Mouse (Mus musculus) ES-E14 (cell line): ENCODE data around the gene Pak7. TPM values are rescaled to one million over a fixed set of nuclear protein-coding genes. Genes with fewer than 3 reads are reported as not detected.
"Not testable (repeated sequence)": the region's sequence is repeated elsewhere in the genome, so short reads cannot be mapped to it uniquely, and the experiment has no call there.

Experiments used
- DNase-seq: peaks from one replicate; pipeline ENCODE4 v3.0.0-alpha.2; 2013; ENCODE audit warnings: low read depth, low spot score
- H3K27ac ChIP-seq: 2 replicates; pipeline ENCODE4 v1.5.1; 2012; ENCODE audit warnings: low read depth, mild to moderate bottlenecking, low read length, moderate library complexity, mixed read lengths; ENCODE audit not compliant: poor library complexity, insufficient read depth, severe bottlenecking
- H3K36me3 ChIP-seq: 2 replicates; pipeline ENCODE4 v1.6.1; 2012; ENCODE audit warnings: mild to moderate bottlenecking, low read length, moderate library complexity, mixed read lengths; ENCODE audit not compliant: control insufficient read depth, poor library complexity, insufficient read depth, severe bottlenecking
- H3K4me1 ChIP-seq, 2 experiments: fragments of 150-350 bp in 1 of 2; sonication (generic) in 1 of 2; 2 replicates each; pipeline ENCODE4 v1.6.1; 2012; ENCODE audit warnings: low read length in 2 of 2, mild to moderate bottlenecking in 1 of 2, mixed read lengths in 1 of 2; ENCODE audit not compliant: control insufficient read depth in 2 of 2, insufficient read depth in 2 of 2, poor library complexity in 1 of 2
- H3K4me3 ChIP-seq, 2 experiments: fragments of 150-350 bp in 1 of 2; sonication (generic) in 1 of 2; 2 replicates each; pipeline ENCODE4 v1.5.1; 2012; ENCODE audit warnings: low read length in 2 of 2, low read depth in 1 of 2, mild to moderate bottlenecking in 1 of 2, mixed read lengths in 1 of 2; ENCODE audit not compliant: insufficient read depth in 1 of 2, poor library complexity in 1 of 2, severe bottlenecking in 1 of 2
- H3K9ac ChIP-seq: 2 replicates; pipeline ENCODE4 v1.6.1; 2012; ENCODE audit warnings: low read depth, mild to moderate bottlenecking, low read length, mixed read lengths; ENCODE audit not compliant: poor library complexity, insufficient read depth, severe bottlenecking
- H3K9me3 ChIP-seq: fragments of 150-350 bp; sonication (generic); 2 replicates; pipeline ENCODE4 v1.6.1; 2012; ENCODE audit warnings: low read depth, mild to moderate bottlenecking, low read length; ENCODE audit not compliant: control insufficient read depth, insufficient read depth
- CHD2 ChIP-seq: IDR thresholded peaks from 2 replicates; pipeline ENCODE4 v1.6.1; 2014; ENCODE audit warnings: mild to moderate bottlenecking, low read depth, low read length, inconsistent platforms
- HCFC1 ChIP-seq: IDR thresholded peaks from 2 replicates; pipeline ENCODE4 v1.6.1; 2012; ENCODE audit warnings: low read length, inconsistent platforms, borderline replicate concordance; ENCODE audit not compliant: insufficient read depth
- MAFK ChIP-seq: IDR thresholded peaks from 2 replicates; pipeline ENCODE4 v1.6.1; 2014; ENCODE audit warnings: mild to moderate bottlenecking, low read depth, low read length, inconsistent platforms; ENCODE audit not compliant: insufficient read depth
- ZC3H11A ChIP-seq: IDR thresholded peaks from 2 replicates; pipeline ENCODE4 v1.6.1; 2012; ENCODE audit warnings: low read depth, mild to moderate bottlenecking, inconsistent platforms, low read length, borderline replicate concordance
- ZNF384 ChIP-seq: IDR thresholded peaks from 2 replicates; pipeline ENCODE4 v1.6.1; 2012; ENCODE audit warnings: low read depth, low read length, inconsistent platforms
- in situ Hi-C, 2 experiments: fragments of 600-800 bp; cut with MboI; formaldehyde crosslinking; loops; one replicate each; pipeline ENCODE4 v1.15.1; 2025; ENCODE audit warnings: low sequenced_read_pairs in 2 of 2, inconsistent platforms in 1 of 2; ENCODE audit not compliant: unreplicated experiment in 2 of 2
- total RNA-seq: library from RNA; depleted of rRNA; stranded (reverse); fragments of 300-350 nt; gene quantifications from 2 replicates; pipeline ENCODE4 v1.2.3, GENCODE M21; 2012

The Pak7 gene
- total RNA-seq, 1 experiment = 0.22 TPM

DNA sequence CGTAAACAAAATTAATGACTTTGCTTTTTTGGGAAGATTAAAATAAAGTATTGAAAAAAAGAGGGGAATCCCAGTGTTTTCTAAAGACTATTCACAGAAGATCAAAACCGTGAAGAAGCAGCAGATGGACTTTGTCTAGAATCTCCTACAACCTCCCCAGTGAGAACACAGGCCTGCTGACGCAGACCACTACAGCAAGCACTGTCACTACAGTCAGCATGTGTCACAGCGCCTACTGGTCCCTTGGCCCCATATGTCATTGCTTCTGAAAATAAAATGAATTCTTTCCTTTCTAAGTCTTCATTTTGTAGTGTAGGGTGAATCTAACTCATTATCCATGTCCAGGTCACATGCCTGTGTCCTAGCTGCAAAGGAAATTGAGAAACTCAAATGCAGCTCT lies 79.0 kb downstream of the Pak7 start:
- DNase-seq = no peak
- Histone ChIP-seq H3K27ac (no peak overlapping the region), H3K9ac (no peak overlapping the region), H3K9me3 (no peaks in the 10 kb centered on the region), H3K4me1 (no peaks in the 10 kb centered on the region), H3K4me3 (no peak overlapping the region), H3K36me3 (no peaks in the 10 kb centered on the region)
- in situ Hi-C loops = no loop called here
- TF ChIP-seq ZNF384 (no peak), CHD2 (no peak), HCFC1 (no peak), ZC3H11A (no peak), MAFK (no peak)

DNA sequence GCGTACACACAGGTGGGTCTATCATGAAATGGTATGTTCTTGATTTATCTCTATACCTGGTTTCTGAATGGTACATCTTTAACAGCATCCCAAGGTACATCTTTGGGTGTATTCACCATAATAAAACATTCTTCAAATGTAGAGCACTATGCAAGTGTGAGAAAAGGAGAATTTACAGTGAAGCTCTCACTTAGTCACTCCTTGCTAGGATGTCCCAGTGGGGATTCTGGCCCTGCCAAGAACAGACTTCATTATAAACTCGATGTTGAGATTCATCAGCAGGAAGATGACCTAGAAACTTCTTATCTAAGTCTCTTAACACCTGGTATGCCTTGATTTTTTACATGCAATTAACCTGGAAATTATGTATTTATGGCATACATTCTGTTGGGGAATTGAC lies 85.6 kb downstream of the Pak7 start:
- Histone ChIP-seq H3K36me3 (no peaks in the 10 kb centered on the region), H3K27ac (no peak overlapping the region), H3K9ac (no peak overlapping the region), H3K9me3 (no peaks in the 10 kb centered on the region), H3K4me1 (no peaks in the 10 kb centered on the region), H3K4me3 (no peak overlapping the region)
- DNase-seq = no peak
- in situ Hi-C loops = no loop called here
- TF ChIP-seq ZNF384 (no peak), CHD2 (no peak), MAFK (no peak), ZC3H11A (no peak), HCFC1 (no peak)

- DNase-seq = no peak
- no peaks in the 10 kb centered on the region for H3K9me3 ChIP-seq
- H3K9ac ChIP-seq = no peak overlapping the region
- no peak for TF ChIP-seq CHD2
- TF ChIP-seq HCFC1 = no peak
- no peak for TF ChIP-seq ZNF384
- no peak for TF ChIP-seq MAFK
- TF ChIP-seq ZC3H11A = no peak
- no peak overlapping the region for H3K4me3 ChIP-seq
- H3K4me1 ChIP-seq = no peaks in the 10 kb centered on the region
- no peak overlapping the region for H3K27ac ChIP-seq
- no peaks in the 10 kb centered on the region for H3K36me3 ChIP-seq
- in situ Hi-C loops = no loop called here
These were observed 86.4 kb downstream of the Pak7 start for GRCm38 (mm10) chr2:136301406-136301805.

DNA sequence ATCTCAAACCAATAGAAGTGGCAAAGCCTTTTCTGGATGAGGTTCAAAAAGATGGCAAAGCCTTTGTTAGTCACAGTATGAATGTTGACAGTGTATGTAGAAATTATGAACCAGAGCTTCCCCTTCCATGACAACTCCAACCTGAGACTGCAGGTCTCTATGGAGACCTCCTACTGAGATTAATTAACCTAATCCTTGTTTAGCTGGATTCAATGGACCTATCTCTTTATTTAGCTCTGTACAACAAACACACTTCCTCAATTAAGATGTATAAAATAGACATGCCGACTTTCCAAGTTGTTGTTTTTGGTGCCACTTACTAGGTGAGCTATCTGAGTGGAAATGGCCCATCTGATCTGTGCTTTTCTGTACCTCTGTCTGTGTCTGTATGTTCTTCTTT lies 90.4 kb downstream of the Pak7 start:
- Histone ChIP-seq H3K4me3 (no peak overlapping the region), H3K9me3 (no peaks in the 10 kb centered on the region), H3K36me3 (no peaks in the 10 kb centered on the region), H3K27ac (no peak overlapping the region), H3K9ac (no peak overlapping the region), H3K4me1 (no peaks in the 10 kb centered on the region)
- in situ Hi-C loops = no loop called here
- no peak for TF ChIP-seq CHD2
- TF ChIP-seq ZC3H11A = no peak
- TF ChIP-seq ZNF384 = no peak
- no peak for TF ChIP-seq MAFK
- no peak for TF ChIP-seq HCFC1
- no peak for DNase-seq

DNA sequence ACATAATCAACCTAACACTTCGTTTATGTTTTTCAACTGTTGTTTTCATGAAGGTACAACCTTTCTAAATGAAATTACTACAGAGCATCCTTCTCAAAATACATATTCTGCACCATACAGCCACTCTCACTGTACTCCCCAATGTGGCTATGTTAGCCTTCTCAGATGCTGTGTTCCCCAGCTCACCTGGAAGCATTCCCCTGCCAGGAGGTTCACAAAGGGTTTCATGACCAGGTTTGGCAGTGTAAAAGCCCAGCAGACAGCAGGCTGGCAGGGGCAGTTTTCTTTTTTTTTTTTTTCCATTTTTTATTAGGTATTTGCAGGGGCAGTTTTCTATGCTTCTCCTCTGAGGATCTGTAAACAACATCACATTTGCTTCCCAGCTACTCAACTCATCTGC lies 105.7 kb downstream of the Pak7 start:
- TF ChIP-seq HCFC1 (no peak), MAFK (no peak), ZNF384 (no peak), ZC3H11A (no peak), CHD2 (no peak)
- no peaks in the 10 kb centered on the region for H3K9me3 ChIP-seq
- H3K36me3 ChIP-seq = no peaks in the 10 kb centered on the region
- in situ Hi-C loops = no loop called here
- H3K4me1 ChIP-seq = no peaks in the 10 kb centered on the region
- H3K4me3 ChIP-seq = no peak overlapping the region
- H3K9ac ChIP-seq = no peak overlapping the region
- DNase-seq = no peak
- H3K27ac ChIP-seq = no peak overlapping the region

DNA sequence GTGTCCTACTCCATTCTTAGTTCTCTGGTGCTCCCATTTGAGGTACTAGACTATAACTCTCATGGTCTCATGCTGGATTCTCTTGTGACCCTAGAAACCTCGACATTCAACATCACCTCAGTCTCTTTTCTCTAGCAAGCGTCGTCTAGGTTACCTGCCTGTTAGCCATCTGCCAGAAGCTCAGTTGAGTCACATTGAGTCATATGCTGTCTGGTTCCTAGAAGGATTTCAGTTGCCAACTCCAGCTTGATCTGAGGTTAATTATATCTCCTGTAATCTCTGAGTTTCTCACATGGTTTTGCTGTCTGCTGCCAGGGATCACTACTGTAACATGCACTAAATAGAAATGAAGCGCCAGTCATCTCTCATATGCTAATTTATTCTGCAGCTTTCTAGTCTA lies 145.8 kb downstream of the Pak7 start:
- H3K9ac ChIP-seq, H3K4me1 ChIP-seq, in situ Hi-C loops, DNase-seq, H3K4me3 ChIP-seq, H3K36me3 ChIP-seq, H3K9me3 ChIP-seq, H3K27ac ChIP-seq: not testable (repeated sequence)
